Mouse (Mus musculus): ENCODE data around the gene Ndufs7.
A peak's percentile ranks its signal among the peaks of the same experiment; 100 is the strongest.
"Not testable (repeated sequence)": the region's sequence is repeated elsewhere in the genome, so short reads cannot be mapped to it uniquely, and the experiment has no call there.

The Ndufs7 gene

DNA sequence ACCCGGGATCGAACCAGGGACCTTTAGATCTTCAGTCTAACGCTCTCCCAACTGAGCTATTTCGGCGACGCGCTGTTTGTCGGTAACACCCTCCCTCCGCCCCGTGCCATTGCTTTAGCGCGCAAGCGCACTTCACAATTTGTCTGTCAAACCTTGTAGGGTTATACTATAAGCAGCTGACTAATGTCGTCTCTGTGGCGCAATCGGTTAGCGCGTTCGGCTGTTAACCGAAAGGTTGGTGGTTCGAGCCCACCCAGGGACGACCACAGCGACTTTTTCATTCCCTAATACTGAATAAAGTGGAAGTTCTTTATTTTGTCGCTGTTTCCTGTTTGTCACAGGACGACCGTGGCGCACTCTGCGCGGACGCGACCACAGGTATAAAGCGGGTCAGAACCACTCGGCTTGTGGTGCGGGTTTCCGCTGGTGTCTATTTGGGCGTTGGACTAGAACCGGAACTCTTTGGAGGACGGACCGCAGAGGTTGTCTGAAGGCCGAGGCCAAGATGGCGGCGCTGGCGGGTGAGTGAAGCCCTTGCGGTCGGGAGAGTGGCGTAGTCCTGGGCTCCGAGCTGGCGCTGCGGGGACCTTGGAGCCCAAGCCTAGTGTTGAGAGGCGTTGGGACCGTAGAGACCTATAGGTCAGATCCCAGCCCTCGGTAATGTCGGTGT, at the start of gene Ndufs7:
Ndufs7 (plus strand) TSS at position 151 of the 670 bp plus-strand sequence.
- DNase-seq (ENCODE audit: low spot score) = peak; percentile 93

DNA sequence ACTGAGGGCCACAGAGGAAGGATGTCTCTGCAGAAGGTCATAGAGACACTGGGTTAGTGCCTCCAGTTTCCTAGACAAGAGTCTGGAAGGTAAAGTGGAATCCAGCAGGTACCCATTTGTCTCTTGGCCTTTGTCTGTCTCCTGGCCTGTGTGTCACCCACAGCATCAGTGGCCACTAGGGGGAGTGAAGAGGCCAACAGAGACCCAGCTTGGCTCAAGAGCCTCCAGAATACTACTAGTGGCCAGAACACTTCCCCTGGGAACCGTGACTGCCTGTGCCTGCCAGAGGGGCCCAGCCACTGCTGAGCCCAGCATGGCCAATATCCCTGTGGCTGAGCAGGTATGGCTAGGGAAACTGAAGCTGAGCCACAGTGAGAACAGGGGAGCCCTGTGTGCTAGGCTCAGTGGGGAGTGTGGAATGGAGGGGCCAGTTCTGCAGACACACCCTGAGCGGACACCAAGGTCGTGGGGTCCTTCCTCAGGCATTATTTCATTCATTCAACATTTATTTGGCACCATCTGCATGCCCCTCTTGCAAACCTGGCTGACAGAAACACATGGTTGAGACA, 49.4 kb upstream of the Ndufs7 start:
- peak; percentile 84 for DNase-seq (ENCODE audit: low spot score)

DNA sequence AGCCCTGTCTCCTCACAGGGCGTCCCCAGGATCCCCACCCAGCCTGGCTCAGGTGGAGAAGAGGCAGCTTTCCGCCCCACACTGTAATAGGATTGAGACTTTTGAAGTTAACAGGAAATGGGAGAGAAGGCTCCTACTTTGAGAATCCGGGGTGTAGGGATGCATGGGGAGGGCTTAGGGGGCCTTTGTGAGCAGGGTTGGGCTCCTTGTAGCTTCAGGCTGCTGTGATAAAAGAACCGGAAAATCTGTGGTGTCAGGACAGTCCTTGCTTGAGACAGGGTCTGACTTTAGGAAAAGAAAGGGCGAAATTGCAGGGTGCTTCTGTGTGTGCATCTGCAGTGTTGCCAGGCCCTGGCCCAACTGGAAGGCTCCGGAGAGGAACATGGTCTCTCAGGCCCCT, 48.4 kb upstream of the Ndufs7 start:
- no peak for DNase-seq (ENCODE audit: low spot score)

DNA sequence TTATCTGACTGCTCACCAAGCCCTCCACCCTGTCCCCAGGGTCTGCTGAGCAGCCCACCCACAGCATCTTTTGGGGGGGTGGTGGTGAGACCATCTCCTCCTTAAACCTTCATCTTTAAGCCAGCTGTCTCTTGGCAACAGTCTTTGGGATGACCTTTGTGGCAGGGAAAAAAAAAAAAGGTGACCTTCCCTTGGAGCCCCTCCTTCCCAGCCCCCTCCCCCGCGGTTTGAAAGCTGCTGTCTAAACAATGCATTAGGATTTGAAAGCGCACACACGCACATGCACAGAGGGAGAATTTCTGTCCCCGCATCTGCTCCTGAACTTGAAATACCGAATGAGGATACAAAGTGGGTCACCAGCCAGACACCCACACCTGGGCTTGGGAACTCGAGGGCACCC, 44.9 kb upstream of the Ndufs7 start:
- no peak for DNase-seq (ENCODE audit: low spot score)

DNA sequence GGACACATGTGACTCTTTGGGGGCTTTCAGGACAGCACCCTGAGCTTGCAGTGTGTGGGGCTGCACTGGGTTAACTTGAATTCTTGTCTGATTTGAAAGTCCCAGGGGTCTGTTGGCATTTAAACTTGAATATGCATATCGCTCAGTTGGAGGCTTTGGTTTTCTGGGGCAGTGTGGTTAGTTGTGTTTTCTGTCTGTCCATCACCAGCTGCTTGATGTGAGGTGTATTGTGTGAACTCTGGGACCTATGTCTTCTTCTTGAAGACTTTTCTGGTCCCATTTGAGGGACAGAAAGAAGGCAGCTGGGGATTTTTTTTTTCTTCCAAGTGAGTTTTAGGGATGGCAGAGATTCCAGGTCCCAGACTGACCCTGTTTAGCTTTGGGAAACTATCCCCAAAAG, 41.7 kb upstream of the Ndufs7 start:
- no peak for DNase-seq (ENCODE audit: low spot score)

DNA sequence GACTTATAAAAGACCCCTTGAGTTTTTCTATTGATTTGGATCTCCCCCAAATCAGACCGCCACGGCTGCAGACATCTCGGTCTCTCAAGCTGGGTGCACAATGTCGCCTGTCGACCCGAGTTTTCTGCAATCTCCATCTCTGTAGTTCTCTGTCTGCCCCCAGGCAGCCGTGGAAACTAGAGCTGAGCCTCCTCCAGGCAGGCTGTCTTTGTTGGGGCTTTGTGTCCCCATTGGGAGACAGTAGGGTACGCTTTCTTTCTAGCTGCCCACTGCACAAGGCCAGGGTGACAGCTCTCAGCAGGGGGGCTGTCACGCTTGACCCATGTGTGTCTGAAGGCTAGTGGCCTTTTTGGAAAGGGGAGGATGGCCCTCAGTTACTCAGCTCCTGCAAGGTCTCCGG, 41.2 kb upstream of the Ndufs7 start:
- DNase-seq (ENCODE audit: low spot score) = no peak

DNA sequence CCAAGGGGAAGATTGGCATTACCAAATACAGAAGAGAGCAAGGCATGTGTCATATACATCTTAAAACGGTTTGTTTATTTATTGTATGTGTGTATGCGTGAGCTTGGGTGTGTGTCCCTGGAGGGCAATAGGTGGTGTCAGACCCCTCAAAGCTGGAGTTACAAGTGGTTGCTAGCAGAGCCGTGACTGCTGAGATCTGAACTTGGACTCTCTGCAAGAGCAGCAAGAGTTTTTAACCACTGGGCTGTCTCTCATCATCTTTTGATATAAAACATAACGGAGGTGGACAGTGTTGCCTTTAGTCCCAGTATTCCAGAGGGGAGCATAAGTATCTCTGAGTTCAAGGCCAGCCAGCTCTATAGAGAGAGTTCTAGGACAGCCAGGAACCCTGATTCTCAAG, 40.7 kb upstream of the Ndufs7 start:
- no peak for DNase-seq (ENCODE audit: low spot score)

DNA sequence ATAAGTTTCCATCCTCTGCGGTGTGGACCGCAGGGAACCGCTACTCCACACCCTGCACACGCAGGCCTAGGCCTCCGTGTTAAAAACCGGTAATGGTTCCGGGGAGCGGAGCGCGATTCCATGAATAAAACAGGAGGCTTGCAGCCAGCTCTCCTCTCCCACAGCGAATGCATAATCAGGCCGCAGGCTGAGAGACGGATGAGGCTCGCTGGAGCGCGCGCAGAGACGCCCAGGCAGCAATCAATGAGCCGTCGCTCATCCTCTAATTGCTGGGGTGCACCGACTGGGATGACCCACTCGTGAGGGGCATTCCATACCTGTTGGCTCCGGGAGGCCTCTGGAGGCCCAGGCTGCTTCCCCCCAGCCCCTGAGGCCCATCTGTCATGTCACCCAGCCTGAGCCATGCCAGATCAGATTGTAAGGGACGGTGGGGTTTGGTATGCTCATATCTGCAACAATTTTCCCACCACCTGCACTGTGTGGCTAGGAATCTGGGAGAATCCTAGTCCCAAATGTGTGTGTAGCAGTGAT, 40.0 kb upstream of the Ndufs7 start:
- DNase-seq (ENCODE audit: low spot score) = no peak

DNA sequence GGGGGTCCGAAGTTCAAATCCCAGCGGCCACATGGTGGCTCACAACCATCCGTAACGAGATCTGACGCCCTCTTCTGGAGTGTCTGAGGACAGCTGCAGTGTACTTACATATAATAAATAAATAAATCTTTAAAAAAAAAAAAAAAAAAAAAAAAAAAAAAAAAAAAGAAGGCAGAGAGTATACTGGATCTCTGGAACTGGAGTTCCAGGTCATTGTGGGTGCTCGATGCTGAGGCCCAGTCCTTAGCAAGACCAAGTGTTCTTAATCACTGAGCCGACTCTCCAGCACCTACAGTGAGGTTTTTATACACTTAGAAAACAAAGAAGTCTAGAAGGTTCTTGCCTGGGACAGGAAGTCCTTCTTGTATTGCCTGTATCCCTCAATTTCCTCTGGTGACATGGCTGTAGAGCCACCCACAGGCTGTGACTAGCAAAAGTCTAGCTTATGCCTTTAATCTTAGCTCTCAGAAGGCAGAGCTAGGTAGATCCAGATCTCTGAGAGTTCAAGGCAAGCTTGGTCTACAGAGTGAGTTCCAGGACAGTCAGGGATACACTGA, 37.3 kb upstream of the Ndufs7 start:
- DNase-seq (ENCODE audit: low spot score) = not testable (repeated sequence)

DNA sequence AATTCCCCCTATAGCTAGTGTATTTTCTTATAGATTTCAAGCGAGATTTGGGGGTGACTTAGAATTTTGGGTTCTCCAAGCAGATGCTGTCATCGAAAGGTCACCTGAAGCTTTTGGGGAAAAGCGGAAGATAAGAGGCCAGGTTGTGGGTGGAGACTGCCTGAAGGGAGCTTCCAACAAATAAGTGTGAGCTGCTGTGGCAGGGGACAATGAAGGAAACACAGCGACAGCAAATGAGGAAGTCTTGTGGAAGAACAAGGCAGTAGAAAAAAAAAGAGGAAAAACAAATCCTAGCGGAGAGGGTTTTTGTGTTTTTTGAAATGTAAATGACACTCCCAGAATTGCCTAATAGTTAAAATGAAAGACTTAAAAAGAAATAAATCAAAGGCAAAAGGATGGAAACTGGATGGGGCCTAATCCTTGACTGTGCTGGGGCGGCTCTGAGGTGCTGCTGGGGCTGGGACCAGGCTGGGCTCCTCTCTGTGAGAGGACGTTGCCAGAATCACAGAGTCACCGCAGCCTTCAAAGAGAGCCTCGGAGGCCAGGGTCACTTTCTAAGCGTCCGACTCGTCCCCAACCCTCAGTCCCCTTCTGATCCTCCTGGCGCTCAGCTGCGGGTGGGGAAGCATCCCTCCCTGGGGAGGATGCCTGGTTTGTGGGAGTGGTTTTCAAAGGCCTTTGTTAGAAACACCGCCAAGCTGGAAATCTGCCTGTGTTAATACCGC, 33.7 kb upstream of the Ndufs7 start:
- no peak for DNase-seq (ENCODE audit: low spot score)

DNA sequence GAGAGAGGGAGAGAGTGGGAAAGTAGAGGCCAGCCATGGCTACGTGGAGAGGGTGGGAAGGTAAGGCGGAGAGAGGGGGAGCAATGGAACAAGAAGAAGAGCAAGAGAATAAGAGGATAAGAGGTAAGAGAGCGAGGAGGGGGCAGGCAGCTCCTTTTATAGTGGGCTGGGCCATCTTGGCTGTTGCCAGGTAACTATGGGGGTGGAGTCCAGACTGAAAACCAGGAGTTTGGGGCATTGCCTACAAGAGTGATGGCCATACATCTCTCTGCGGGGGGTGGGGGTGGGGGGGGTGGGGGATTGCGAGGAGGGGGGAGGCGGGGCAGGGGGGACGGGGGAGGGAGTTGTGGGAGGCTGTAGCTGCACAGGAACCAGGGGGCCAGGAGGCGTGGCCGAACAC, 28.2 kb upstream of the Ndufs7 start:
- no peak for DNase-seq (ENCODE audit: low spot score)

DNA sequence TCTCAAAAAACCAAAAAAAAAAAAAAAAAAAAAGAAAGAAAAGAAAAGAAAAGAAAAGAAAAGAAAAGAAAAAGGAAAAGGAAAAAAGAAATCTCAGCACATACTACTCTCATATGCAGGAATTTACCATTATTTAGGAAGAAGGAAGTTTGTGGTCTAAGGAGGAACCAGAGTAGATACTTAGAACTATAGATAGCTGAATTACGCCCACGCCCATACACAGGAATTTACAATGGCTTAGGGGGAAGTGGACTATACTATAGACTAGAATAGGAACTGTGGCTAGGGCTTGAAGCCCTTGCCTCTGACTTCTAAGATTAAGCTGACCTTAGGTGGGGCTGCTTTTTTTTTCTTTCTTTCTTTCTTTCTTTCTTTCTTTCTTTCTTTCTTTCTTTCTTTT, 25.8 kb upstream of the Ndufs7 start:
- not testable (repeated sequence) for DNase-seq (ENCODE audit: low spot score)

DNA sequence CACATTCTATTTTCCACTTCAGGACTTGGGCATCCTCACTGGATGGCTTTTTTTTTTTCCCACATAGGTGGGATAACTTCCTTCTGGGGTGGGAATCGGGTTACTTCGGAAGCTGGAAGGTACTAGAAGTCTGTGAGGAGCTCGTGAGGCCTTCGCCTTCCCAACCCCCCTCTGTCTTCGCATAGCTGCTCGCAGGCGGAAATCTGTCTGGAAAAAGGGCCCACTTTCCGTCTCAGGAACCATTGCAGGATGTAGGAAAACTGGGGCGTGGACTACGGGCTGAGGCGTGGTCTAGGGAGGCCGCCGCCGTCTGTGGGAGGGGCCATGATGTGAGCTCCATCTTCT, 22.9 kb upstream of the Ndufs7 start:
- DNase-seq (ENCODE audit: low spot score) = no peak

DNA sequence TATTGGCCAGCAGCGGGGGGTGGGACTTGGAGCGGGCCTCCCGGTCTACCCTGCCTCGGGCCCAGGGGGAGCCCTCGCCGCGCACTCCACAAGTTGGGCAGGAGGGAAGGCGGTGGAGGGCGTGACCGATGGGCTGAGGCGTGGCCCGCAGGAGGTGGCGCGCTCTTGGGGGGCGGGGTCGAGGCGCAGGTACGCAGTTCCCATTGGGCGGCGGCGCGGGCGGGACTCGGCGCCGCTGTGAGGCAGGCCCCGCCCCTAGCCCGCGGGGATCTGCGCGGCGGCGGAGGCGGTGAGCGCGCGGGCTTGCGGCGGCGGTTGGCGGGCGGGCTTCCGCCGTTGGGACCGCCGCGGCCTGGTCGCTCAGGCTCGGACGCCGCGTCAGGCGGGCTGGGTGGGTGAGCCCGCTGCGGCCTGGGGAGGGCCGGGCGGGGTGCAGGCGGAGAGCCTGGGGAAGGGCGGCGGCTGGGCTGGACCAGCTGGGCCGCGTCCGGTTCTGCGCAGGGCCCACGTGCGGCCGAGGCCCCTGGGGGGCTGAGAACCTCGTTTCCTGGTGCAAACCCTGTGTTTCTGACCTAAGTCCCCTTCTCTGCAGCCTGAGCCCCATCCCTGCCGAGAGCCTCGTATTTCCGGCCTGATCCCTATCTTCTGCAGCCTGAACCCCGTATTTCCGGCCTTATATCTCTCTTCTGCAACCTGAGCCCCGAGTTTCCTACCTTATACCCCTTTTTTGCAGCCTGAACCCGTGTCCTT, 22.3 kb upstream of the Ndufs7 start, which contains the start of gene Mum1:
Mum1 (plus strand) TSS at position 19 of the 750 bp plus-strand sequence.
- peak; percentile 99 for DNase-seq (ENCODE audit: low spot score)

DNA sequence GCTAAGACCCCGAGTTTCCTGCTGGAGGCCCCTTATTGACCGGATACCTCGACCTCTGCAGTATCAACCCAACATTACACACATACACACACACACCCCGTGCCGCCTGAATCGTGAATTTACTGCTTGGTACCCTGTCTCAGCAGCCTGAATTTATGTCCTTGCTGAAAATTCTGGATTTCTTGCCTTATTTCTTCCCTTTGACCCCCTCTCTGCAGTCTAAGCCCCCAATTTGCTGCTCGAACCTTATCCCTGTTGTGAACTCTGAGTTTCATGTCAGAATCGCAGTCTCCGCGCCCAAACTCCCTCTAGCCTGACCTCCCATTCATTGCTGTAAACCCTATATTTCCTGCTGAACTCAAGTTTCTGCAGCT, 21.8 kb upstream of the Ndufs7 start:
- no peak for DNase-seq (ENCODE audit: low spot score)

DNA sequence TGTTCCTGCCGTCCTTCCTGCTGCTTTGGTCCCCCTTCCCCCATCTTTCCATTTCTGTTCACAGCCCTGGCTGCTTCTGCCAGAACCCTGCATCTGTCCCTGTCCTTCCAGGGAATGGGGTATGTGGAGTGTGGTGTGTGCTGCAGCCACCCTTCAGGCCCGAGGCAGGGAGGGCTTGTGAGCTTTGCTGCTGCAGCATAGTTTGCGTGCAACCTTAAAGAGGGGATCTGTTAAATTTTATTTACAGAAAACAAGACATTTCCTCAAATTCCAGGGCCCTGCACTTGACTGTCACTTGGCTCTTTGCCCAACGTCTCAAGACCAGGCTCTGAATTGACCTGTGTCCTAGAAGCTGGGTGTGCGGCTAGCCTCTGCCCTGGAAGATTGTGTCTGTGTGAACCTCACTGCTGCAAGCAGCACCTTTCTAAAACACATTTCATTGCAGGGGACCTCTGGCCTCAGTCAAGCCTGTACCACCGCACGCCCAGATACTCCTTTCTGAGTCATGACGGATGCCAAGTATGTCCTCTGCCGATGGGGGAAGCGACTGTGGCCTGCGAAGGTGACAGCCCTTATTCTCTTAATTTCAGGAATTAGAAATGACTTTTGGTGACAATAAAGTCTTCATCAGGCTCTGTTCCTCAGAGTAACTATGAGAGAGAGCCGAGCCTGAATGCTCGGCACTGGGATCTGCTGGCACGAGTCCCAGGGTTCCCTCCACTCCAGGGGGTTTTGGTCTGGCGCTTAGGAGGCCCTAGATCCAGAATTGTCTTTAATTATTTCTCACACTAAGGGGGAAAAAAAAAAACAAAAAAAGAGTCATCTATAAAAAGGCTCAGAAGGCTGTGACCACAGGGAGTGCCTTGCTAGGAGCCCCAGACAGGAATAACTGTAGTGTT, 20.8 kb upstream of the Ndufs7 start:
- DNase-seq (ENCODE audit: low spot score) = no peak

DNA sequence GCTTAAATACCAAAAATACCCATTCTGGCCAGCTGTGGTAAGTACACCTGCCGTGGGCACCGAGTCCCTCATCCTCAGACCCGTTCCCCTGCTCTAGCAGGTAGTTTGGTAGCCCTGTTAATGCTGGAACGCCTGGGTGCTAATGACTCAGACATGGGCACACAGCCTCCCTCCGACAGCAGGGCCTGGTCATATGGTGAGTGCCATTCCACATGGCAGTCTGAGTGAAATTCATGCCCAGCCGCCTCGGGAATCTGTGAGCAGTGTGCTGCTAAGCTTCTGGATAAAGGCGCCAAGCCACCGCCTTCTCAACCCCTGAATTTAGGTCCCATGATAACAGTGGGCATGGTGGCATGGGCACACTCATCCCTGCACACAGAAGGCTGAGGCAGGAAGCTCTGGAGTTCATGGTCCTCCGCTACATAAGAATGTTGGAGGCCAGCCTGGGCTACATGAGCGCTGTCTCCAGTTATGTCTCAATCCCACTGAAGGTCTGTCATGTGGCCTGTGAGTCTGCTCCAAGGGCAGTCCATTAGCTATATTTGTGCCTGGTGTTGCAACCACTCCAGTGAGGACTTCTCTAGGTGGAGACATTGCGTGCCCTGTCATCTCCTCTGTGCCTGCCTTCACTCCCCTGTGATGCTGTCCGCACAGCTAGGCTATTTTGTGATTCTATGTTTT, 12.6 kb upstream of the Ndufs7 start:
- no peak for DNase-seq (ENCODE audit: low spot score)

DNA sequence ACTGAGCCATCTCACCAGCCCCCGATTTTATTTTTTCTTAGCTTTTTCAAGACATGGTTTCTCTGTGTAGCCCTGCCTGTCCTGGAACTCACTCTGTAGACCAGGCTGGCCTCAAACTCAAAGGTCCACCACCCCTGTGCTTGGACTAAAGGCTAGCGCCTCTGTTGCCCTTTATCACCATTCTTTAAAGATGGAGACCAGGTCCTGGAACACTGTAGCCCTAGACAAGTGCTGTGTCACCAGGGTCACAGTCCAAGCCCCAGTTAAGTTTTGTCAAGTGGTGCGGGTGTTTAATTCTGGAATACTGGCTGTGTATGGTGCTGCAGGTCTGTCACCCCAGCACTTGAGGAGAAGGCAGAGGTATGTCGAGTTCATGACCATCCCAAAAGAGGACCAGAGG, 11.9 kb upstream of the Ndufs7 start:
- no peak for DNase-seq (ENCODE audit: low spot score)

DNA sequence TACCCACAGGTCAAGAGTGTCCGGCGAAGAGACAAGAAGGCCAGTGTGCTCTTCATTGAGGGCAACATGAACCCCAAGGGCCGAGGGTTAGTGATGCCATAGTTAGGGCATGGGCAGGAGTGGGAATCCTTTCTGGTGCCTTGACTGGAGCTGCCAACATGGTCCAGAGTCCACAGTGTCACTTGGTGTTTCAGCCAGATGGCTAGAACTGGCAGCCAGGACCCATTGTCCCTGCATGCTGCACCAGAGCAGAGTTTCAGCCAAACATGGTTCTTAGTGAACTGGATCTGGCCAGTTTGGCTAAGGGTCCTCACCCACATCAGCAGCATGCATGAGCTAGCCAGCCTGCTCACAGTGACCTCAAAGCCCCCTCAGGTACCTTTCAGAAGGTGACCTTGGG, 10.6 kb upstream of the Ndufs7 start:
- no peak for DNase-seq (ENCODE audit: low spot score)

DNA sequence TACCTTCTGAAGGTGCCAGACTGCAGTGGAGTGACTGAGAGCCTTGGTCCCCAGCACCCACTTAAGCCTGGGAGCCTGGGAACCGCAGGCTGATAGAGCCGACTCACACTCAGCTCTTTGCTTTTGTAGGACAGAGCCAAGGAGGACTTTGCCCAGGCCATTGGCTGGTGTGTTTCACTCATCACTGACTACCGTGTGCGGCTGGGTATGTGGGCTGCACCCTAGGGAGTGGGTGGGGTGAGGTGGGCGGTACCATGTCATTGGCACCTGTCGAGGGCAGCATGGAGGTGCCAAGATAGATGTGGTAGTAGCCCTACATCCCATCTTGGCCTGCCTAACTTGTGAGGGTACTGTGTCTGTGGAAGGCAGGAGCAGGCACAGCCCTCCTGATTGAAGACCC, 9.1 kb upstream of the Ndufs7 start:
- no peak for DNase-seq (ENCODE audit: low spot score)

DNA sequence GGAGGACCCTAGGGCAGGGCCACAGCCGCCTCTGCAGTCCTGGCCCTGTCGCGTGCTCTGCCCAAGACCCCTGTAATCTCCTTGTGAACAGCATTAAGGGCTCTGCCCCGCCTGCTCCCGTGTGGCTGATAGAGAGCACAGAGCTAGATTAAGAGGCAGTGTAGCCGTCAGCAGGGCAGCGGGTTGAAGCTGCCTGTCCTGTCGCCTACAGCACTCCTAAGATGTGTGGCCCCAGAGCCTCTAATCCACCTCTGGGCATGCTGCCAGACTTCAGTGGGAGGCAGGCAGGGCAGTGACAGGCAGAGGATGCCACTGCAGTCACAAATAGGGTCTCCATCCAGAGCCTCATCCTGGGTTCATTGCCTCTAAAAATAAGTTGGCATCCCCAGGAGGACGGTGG, 6.8 kb upstream of the Ndufs7 start:
- DNase-seq (ENCODE audit: low spot score) = no peak
